Mouse (Mus musculus) forebrain, embryonic 11.5 days (tissue): ENCODE results near the gene Stx2. TPM values are rescaled to one million over a fixed set of nuclear protein-coding genes. Genes with fewer than 3 reads are reported as not detected.
A peak's percentile ranks its signal among the peaks of the same experiment; 100 is the strongest.

ENCODE experiments used
- ATAC-seq: fragments of 200-750 bp; cut with Nextera tagmentation; replicated peaks from 2 replicates; pipeline ENCODE4 v1.8.0; 2017; ENCODE audit warnings: moderate TSS enrichment; ENCODE audit not compliant: low FRiP score
- DNase-seq: peaks from one replicate; pipeline ENCODE4 v3.0.0-alpha.2; 2017; ENCODE audit warnings: low spot score
- H3K27ac ChIP-seq: fragments of 300-500 bp; sonication (generic); 2 replicates; pipeline ENCODE4 v1.5.1; 2014; ENCODE audit warnings: low read depth, low read length
- H3K27me3 ChIP-seq: fragments of 300-500 bp; sonication (generic); 2 replicates; pipeline ENCODE4 v1.6.1; 2014; ENCODE audit warnings: mild to moderate bottlenecking, low read length, mixed read lengths; ENCODE audit not compliant: control insufficient read depth, insufficient read depth
- H3K36me3 ChIP-seq: fragments of 300-500 bp; sonication (generic); 2 replicates; pipeline ENCODE4 v1.6.1; 2014; ENCODE audit warnings: mild to moderate bottlenecking, low read length, moderate library complexity, mixed read lengths; ENCODE audit not compliant: control insufficient read depth, insufficient read depth
- H3K4me1 ChIP-seq: fragments of 300-500 bp; sonication (generic); replicated peaks from 2 replicates; pipeline ENCODE4 v1.6.1; 2014; ENCODE audit warnings: low read length, mixed read lengths; ENCODE audit not compliant: control insufficient read depth, insufficient read depth
- H3K4me2 ChIP-seq: fragments of 300-500 bp; sonication (generic); 2 replicates; pipeline ENCODE4 v1.6.1; 2014; ENCODE audit warnings: low read depth, mild to moderate bottlenecking, low read length, moderate library complexity, mixed read lengths; ENCODE audit not compliant: severe bottlenecking
- H3K4me3 ChIP-seq: fragments of 300-500 bp; sonication (generic); 2 replicates; pipeline ENCODE4 v1.5.1; 2014; ENCODE audit warnings: low read depth, low read length
- H3K9ac ChIP-seq: fragments of 300-500 bp; sonication (generic); 2 replicates; pipeline ENCODE4 v1.6.1; 2014; ENCODE audit warnings: low read length
- H3K9me3 ChIP-seq: fragments of 300-500 bp; sonication (generic); 2 replicates; pipeline ENCODE4 v1.6.1; 2016; ENCODE audit warnings: low read length, mixed read lengths; ENCODE audit not compliant: control insufficient read depth
- WGBS: fragments of 180-500 bp; shearing (Covaris S2); extraction: QIAGEN DNeasy Blood & Tissue Kit; methylation state at CpG from one replicate; pipeline ENCODE4 v1.1.7; 2014; 5-methylcytosine and 5-hydroxymethylcytosine counted together
- polyA plus RNA-seq: library from polyadenylated mRNA; unstranded; fragments of >200 nt; fragmentation: Nextera tagmentation; extraction: Ambion mirVana; gene quantifications from 2 replicates; pipeline ENCODE4 v1.2.1, GENCODE M21; 2014

Gene Stx2
- polyA plus RNA-seq, 1 experiment from 2014 or later: 32.3 TPM

DNA sequence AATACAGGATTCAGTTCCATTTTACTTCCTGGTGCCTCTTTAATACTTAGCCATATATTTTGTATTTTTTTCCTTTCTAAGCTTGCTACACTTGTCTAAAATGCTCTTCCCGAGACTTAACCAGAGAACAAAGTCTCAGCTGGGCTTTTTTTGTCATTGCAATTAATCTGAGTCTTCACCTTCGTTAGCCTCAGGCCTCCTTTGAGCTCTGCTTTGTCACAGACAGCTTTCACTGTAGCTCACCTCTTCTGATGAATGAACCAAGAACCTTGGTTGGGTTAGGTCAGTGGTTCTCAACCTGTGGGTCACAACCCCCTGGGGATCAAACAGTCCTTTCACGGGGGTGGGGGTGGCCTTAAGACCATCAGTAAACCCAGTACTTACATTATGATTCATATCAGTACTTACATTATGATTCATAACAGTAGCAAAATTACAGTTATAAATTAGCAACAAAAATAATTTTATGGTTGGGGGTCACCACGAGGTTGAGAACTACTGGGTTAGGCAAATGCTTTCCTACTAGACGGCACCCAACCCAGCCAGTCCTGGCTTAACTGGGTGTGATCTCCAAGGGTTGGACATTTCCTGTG, 20.9 kb upstream of the Stx2 start:
- DNase-seq (no peak), ATAC-seq (no peak)
- no peak overlapping the region for H3K4me2 ChIP-seq
- no peaks in the 10 kb centered on the region for H3K4me1 ChIP-seq
- WGBS: 68% methylated on average over 5 of the region's 5 CpGs
- no peak overlapping the region for H3K27ac ChIP-seq
- no peaks in the 10 kb centered on the region; the same call in 1 of the 2 replicates for H3K9me3 ChIP-seq
- peaks cover 6% of the 10 kb centered on the region; the same call in 1 of the 2 replicates for H3K36me3 ChIP-seq
- no peaks in the 10 kb centered on the region for H3K27me3 ChIP-seq
- no peak overlapping the region for H3K4me3 ChIP-seq
- H3K9ac ChIP-seq: no peak overlapping the region

DNA sequence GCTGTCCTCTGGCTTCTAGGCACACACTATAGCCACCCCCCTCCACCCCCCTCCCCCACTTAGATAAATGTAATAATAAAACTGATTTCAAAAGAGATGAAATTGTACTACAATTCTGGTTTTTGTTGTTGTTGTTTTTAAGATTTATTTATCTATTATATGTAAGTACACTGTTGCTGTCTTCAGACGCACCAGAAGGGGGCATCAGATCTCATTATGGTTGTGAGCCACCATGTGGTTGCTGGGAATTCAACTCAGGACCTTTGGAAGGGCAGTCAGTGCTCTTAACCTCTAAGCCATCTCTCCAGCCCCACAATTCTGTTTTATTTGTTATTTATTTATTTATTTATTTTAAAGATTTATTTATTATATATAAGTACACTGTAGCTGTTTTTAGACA, 18.3 kb upstream of the Stx2 start:
- H3K4me2 ChIP-seq: no peak overlapping the region
- no peaks in the 10 kb centered on the region for H3K27me3 ChIP-seq
- ATAC-seq: no peak
- no peak for DNase-seq
- no peaks in the 10 kb centered on the region for H3K9me3 ChIP-seq
- H3K36me3 ChIP-seq: peaks cover 6% of the 10 kb centered on the region; the same call in 1 of the 2 replicates
- no peaks in the 10 kb centered on the region; the same call in 1 of the 2 replicates for H3K4me1 ChIP-seq
- 80% methylated on average over 1 of the region's 1 CpGs for WGBS
- H3K27ac ChIP-seq: no peak overlapping the region
- H3K4me3 ChIP-seq: no peak overlapping the region
- no peak overlapping the region for H3K9ac ChIP-seq

GRCm38 (mm10) chr5:129026171-129026570, 17.8 kb upstream of the Stx2 start:
- H3K36me3 ChIP-seq: peaks cover 6% of the 10 kb centered on the region; the same call in 1 of the 2 replicates
- 89% methylated on average over 3 of the region's 3 CpGs for WGBS

GRCm38 (mm10) chr5:129025725-129026124, 17.4 kb upstream of the Stx2 start:
- ATAC-seq (no peak), DNase-seq (no peak)
- Histone ChIP-seq H3K4me2 (no peak overlapping the region), H3K4me3 (no peak overlapping the region), H3K27me3 (no peaks in the 10 kb centered on the region), H3K9me3 (no peaks in the 10 kb centered on the region), H3K4me1 (no peaks in the 10 kb centered on the region; the same call in 1 of the 2 replicates), H3K36me3 (peaks cover 6% of the 10 kb centered on the region; the same call in 1 of the 2 replicates), H3K9ac (no peak overlapping the region), H3K27ac (no peak overlapping the region)
- 92% methylated on average over 2 of the region's 2 CpGs for WGBS

More at GRCm38 (mm10) chr5:129026171-129026570, 17.8 kb upstream of the Stx2 start:
- Histone ChIP-seq H3K9ac (no peak overlapping the region), H3K4me2 (no peak overlapping the region), H3K4me3 (no peak overlapping the region), H3K9me3 (no peaks in the 10 kb centered on the region), H3K27ac (no peak overlapping the region), H3K27me3 (no peaks in the 10 kb centered on the region), H3K4me1 (no peaks in the 10 kb centered on the region; the same call in 1 of the 2 replicates)
- no peak for DNase-seq
- no peak for ATAC-seq

DNA sequence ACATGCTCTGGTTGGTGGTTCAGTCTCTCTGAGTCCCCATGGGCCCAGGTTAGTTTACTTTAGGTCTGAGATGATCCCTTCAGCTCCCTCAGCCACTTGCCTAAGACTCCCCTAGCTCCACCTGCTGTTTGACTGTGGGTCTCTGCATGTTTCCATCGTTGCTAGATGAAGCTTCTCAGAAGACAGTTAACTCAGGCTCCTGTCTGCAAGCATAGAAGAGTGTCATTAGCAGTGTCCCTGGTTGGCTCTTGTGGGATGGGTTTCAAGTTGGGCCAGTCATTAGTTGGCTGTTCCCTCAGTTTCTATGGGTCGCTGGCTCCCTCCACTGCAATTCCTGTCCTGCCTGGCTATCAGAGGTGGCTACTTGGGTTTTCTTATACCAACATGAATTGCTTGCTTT, 16.7 kb upstream of the Stx2 start:
- H3K27me3 ChIP-seq: no peaks in the 10 kb centered on the region
- no peaks in the 10 kb centered on the region; the same call in 1 of the 2 replicates for H3K4me1 ChIP-seq
- no peak overlapping the region for H3K9ac ChIP-seq
- ATAC-seq (no peak), DNase-seq (peak; percentile 60)
- H3K4me2 ChIP-seq: no peak overlapping the region
- H3K9me3 ChIP-seq: no peaks in the 10 kb centered on the region
- H3K27ac ChIP-seq: no peak overlapping the region
- 56% methylated on average over 2 of the region's 2 CpGs for WGBS
- H3K36me3 ChIP-seq: peaks cover 6% of the 10 kb centered on the region; the same call in 1 of the 2 replicates
- H3K4me3 ChIP-seq: no peak overlapping the region

- Histone ChIP-seq H3K4me3 (peak overlapping the region; percentile 93), H3K9ac (peak overlapping the region; percentile 99), H3K27me3 (no peaks in the 10 kb centered on the region), H3K4me2 (peak overlapping the region; percentile 81), H3K4me1 (peaks cover 2% of the 10 kb centered on the region; the same call in 1 of the 2 replicates), H3K27ac (peak overlapping the region; percentile 97), H3K9me3 (no peaks in the 10 kb centered on the region), H3K36me3 (peaks cover 2% of the 10 kb centered on the region; the same call in 1 of the 2 replicates)
- ATAC-seq (peak; percentile 21; the same call in 1 of the 2 replicates), DNase-seq (no peak)
- 9% methylated on average over 28 of the region's 28 CpGs for WGBS
These were observed 12.4 kb upstream of the Stx2 start for GRCm38 (mm10) chr5:129020731-129021130.

- Histone ChIP-seq H3K4me1 (peaks cover 2% of the 10 kb centered on the region; the same call in 1 of the 2 replicates), H3K9me3 (no peaks in the 10 kb centered on the region), H3K27ac (peak overlapping the region; percentile 97), H3K9ac (peak overlapping the region; percentile 99), H3K4me2 (peak overlapping the region; percentile 81), H3K36me3 (peaks cover 2% of the 10 kb centered on the region; the same call in 1 of the 2 replicates), H3K27me3 (no peaks in the 10 kb centered on the region), H3K4me3 (peak overlapping the region; percentile 93)
- under 1% methylated on average over 39 of the region's 56 CpGs for WGBS
- no peak for DNase-seq
- ATAC-seq: peak; percentile 61
These were observed 11.9 kb upstream of the Stx2 start for GRCm38 (mm10) chr5:129020300-129020668.

DNA sequence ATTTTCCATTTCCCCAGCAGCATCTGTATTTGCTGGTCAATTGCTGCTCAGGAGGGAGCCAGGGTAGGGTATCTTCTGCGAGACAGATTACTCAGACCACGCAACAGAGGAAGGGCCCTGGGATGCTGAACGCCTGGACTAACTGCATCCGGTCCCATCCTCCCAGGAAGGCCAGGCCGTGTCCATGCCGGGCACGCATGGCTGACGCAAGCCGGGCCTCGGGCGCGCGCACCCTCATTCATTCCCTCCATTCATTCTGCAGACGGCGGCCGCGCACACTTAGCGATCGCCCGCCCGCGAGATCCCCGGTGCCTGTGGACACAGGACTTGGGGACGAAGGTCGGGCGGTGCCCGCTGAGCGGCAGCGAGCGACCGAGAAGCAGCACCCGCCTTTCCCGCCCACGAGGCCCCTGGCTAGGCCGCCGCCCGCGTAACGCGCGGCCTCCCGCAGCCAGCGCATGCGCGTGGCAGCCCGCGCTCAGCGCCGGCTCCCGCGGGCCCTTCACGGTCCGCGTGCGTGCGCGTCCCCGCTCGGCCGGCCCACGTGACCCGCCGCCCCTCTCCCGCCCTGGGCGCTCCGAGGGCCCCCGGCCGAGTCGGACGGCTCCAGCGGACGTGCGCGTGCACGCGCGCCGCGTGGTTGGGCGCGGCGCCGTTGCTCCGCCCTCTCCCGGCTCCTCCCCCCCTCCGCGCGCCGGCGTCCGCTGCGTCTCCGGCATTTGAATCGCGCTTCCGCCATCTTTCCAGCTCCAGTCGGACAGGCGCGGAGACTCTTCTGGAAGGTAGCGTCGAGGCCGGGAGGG, 11.3 kb upstream of the Stx2 start, which contains the start of gene Ran:
Ran (plus strand) TSS at position 573 of the 803 bp plus-strand sequence.
- Histone ChIP-seq H3K9ac (peak within 1 kb of the TSS; percentile 99), H3K36me3 (no peaks in the 10 kb centered on the region; the same call in 1 of the 2 replicates), H3K9me3 (no peaks in the 10 kb centered on the region), H3K27ac (peak within 1 kb of the TSS; percentile 97), H3K4me2 (peak within 1 kb of the TSS; percentile 81), H3K4me3 (peak within 1 kb of the TSS; percentile 93), H3K27me3 (no peaks in the 10 kb centered on the region), H3K4me1 (peaks cover 2% of the 10 kb centered on the region; the same call in 1 of the 2 replicates)
- WGBS: under 1% methylated on average over 97 of the region's 102 CpGs
- ATAC-seq: peak; percentile 92
- DNase-seq: peak; percentile 98
